Mouse (Mus musculus) embryonic fibroblast, embryonic 13.5 days (primary cell): ENCODE data around the gene Arid3b.

Source experiments
- CTCF ChIP-seq: IDR thresholded peaks from 2 replicates; pipeline ENCODE4 v1.5.1; 2011; ENCODE audit warnings: mild to moderate bottlenecking, control low read depth, low read length, moderate library complexity, borderline replicate concordance; ENCODE audit not compliant: insufficient read depth
- POLR2A ChIP-seq: IDR thresholded peaks from 2 replicates; pipeline ENCODE4 v1.6.1; 2011; ENCODE audit warnings: low read depth, mild to moderate bottlenecking, control low read depth, low read length, moderate library complexity

DNA sequence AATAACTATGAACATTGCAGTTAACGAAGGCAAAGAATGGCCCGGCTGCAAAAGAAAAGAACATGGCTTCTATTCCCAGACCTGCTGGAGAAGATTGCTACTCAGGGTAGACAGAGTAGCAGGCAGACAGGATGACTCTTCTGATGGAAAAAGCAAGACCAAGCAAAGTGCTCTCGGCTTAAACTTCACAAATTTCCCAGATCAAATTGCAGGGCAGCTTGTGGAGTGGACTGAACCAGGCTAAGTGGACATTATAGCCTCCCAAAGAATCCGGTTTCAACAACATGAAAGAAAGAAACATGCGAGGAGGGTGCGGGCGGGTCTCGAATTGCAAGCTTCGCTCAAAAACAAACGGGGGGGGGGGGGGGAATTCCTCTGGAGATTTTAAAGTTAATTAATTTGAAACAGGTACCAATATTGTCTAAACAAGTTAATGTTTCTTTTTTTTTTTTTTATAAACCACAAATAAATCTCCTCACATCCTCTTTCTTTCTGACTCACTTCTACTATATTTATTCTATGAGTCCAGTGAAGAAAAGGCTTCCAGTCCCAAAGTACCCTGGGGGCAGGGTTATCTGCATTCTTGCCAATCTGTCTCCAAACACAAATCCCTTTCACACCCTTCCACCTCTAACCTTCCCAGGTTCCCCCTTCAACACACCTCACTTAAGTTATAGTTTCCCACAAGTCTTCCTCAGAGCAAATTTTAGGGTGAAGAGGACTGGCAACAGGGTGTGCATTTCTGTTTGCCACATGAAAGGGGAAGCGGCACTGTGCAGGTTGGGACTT, 1.8 kb downstream of the Arid3b start:
- TF ChIP-seq POLR2A (no peak), CTCF (no peak)
